Mouse (Mus musculus) kidney, adult 2 months (tissue): ENCODE results near the gene Amz1. TPM values are rescaled to one million over a fixed set of nuclear protein-coding genes. Genes with fewer than 3 reads are reported as not detected.

Source experiments
- DNase-seq: peaks from one replicate; pipeline ENCODE4 v3.0.0; 2021
- H3K27ac ChIP-seq: fragments of 200-500 bp; 2 replicates; pipeline ENCODE4 v1.5.1; 2012; ENCODE audit warnings: low read depth, low read length, control low read depth, inconsistent platforms; ENCODE audit not compliant: insufficient read depth
- H3K27me3 ChIP-seq: fragments of 200-500 bp; replicated peaks from 2 replicates; pipeline ENCODE4 v1.6.1; 2012; ENCODE audit warnings: mild to moderate bottlenecking, moderate library complexity, low read length, inconsistent platforms; ENCODE audit not compliant: control insufficient read depth, insufficient read depth
- H3K36me3 ChIP-seq: fragments of 200-500 bp; 2 replicates; pipeline ENCODE4 v1.6.1; 2012; ENCODE audit warnings: mild to moderate bottlenecking, moderate library complexity, low read length, inconsistent platforms; ENCODE audit not compliant: control insufficient read depth, insufficient read depth
- H3K4me1 ChIP-seq: fragments of 200-500 bp; 2 replicates; pipeline ENCODE4 v1.6.1; 2011; ENCODE audit warnings: low read length; ENCODE audit not compliant: control insufficient read depth, insufficient read depth
- H3K4me3 ChIP-seq: fragments of 200-500 bp; 2 replicates; pipeline ENCODE4 v1.5.1; 2011; ENCODE audit warnings: mild to moderate bottlenecking, low read depth, low read length, control low read depth; ENCODE audit not compliant: insufficient read depth
- CTCF ChIP-seq: fragments of 200-500 bp; conservative IDR thresholded peaks from 2 replicates; pipeline ENCODE4 v1.5.1; 2011; ENCODE audit warnings: low read depth, mild to moderate bottlenecking, control low read depth, low read length, moderate library complexity, mixed read lengths; ENCODE audit not compliant: insufficient read depth, insufficient read length
- POLR2A ChIP-seq: fragments of 200-500 bp; IDR thresholded peaks from one replicate; pipeline ENCODE4 v1.6.1; 2011; ENCODE audit warnings: low read depth, low read length, control low read depth
- WGBS: fragments of 180-500 bp; shearing (Covaris S2); methylation state at CpG from one replicate; pipeline ENCODE4 v1.1.7; 2018; 5-methylcytosine and 5-hydroxymethylcytosine counted together
- polyA plus RNA-seq: library from polyadenylated mRNA; depleted of rRNA; stranded (reverse); fragments of >200 nt; gene quantifications from 2 replicates; pipeline ENCODE4 v1.2.3, GENCODE M21; 2012

Amz1 gene
- polyA plus RNA-seq, 1 experiment, result 3.9 TPM

DNA sequence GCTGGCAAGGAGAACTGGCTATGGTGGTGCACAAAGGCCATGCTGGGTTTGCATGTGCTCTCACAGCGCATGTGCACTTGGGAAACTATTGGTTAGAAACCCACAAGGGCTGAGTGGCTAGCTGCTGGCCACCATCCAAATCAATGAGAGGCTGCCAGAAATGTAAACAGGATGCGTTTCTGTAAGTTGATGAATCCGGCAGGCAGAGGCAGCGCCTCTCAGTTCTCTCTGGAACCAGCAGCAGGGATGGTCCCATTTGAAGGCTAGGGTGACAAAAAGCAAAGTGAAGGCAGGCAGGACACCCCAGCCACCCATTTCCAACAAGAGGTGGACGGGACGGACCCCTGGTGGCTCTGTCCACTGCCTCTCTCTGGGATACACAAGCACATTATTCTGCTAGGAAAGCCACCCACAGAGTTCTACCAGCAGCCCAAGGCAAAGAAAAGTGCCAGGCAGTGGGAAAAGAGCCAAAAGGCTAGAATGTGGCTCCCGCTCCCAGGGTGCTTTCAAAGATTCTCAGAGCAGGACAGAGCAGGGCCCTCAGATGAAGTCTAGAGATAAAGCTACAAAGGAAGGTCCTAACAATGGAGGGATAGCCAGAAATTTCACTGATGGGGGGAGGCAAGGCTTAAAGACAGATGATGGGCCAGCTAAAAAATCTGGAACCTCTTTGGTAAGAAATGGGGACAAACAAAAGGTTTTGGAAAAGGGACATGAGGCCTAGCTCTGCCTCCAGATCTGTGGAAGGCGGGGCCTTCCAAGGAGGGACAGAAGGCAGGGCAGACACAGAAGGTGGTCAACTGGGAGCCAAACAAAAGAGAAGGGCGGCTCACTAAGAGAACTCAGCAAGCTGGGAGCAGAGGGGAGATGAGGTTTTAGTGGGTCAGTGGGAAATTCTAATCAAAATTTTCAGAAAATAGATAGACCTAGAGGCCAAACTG lies 67.3 kb downstream of the Amz1 start:
- 0 out of 2 replicates have a peak overlapping the region, but pooled peaks have one; percentile 14 for H3K27ac ChIP-seq
- no peaks in the 10 kb centered on the region for H3K36me3 ChIP-seq
- DNase-seq, result peak; percentile 67
- H3K4me3 ChIP-seq, result no peak overlapping the region
- H3K4me1 ChIP-seq, result peaks cover 22% of the 10 kb centered on the region
- TF ChIP-seq CTCF, result no peak
- TF ChIP-seq POLR2A, result no peak
- WGBS, result 37% methylated on average over 9 of the region's 9 CpGs
- no peaks in the 10 kb centered on the region for H3K27me3 ChIP-seq

DNA sequence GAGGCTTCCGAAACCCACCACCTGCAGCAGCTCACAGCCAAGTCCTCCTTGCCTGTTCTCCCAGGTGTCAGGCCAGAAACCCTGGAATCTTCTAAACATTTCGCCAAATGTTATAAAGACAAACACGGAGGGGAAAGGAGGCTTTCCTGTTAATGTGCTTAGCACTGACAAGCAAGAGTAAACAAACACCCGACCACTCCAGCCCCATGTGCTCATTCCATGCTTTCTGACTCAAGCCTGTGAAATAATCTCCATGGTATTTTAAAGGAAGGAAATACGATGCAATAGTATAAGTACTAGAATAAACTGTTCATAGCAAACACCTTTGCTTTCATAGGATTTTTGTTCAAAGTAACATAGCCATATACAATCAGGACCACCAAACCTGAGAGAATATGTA lies 68.3 kb downstream of the Amz1 start:
- TF ChIP-seq CTCF (no peak), POLR2A (no peak)
- H3K27me3 ChIP-seq, result no peaks in the 10 kb centered on the region
- WGBS, result 51% methylated on average over 5 of the region's 5 CpGs
- DNase-seq, result no peak
- no peak overlapping the region for H3K4me3 ChIP-seq
- peaks cover 21% of the 10 kb centered on the region for H3K4me1 ChIP-seq
- no peaks in the 10 kb centered on the region for H3K36me3 ChIP-seq
- H3K27ac ChIP-seq, result no peak overlapping the region

DNA sequence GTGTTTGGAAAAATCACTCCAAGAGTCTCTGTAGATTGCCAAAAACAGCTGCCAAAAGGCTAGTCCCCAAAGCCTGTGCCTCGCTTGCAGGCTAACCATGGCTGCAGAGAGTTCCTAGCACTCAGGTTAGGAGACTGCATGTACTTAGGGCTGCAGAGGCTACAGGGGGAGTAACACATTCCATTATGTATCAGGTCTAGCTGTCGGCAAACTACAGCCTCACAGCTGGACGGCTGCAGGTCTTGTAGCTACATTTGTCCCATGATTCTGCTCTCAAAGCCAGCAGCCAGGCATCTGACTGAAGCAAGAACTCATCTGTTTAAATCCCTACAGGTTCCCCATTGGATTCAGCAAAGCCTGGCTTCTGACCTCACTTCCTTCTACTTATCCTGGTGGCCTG lies 70.8 kb downstream of the Amz1 start:
- no peak for TF ChIP-seq POLR2A
- no peak for TF ChIP-seq CTCF
- Histone ChIP-seq H3K4me3 (no peak overlapping the region), H3K36me3 (no peaks in the 10 kb centered on the region), H3K27me3 (no peaks in the 10 kb centered on the region), H3K4me1 (peaks cover 28% of the 10 kb centered on the region), H3K27ac (no peak overlapping the region)
- WGBS, result 45% methylated on average over 3 of the region's 3 CpGs
- DNase-seq, result no peak

DNA sequence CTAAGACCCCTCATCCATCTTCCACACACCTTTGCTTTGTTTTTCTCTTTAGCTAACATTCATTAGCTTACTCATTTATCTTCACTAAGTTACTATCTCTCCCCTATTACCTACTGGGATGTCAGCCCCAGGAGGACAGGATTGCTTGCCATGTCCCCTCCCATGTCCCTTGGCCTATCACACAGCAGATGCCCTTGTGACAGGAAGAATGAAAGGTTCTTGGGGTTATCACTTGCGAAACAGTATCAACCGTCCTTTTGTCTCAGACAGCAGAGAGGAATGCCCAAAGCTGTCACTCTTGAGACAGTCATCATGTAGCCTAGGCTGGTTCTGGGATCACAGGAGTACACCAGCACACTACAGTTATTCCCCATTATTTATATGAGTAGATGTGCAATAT lies 71.2 kb downstream of the Amz1 start:
- Histone ChIP-seq H3K4me3 (no peak overlapping the region), H3K27me3 (no peaks in the 10 kb centered on the region), H3K4me1 (peaks cover 29% of the 10 kb centered on the region), H3K27ac (no peak overlapping the region), H3K36me3 (no peaks in the 10 kb centered on the region)
- WGBS, result 70% methylated on average over 2 of the region's 2 CpGs
- TF ChIP-seq POLR2A (no peak), CTCF (no peak)
- DNase-seq, result no peak

DNA sequence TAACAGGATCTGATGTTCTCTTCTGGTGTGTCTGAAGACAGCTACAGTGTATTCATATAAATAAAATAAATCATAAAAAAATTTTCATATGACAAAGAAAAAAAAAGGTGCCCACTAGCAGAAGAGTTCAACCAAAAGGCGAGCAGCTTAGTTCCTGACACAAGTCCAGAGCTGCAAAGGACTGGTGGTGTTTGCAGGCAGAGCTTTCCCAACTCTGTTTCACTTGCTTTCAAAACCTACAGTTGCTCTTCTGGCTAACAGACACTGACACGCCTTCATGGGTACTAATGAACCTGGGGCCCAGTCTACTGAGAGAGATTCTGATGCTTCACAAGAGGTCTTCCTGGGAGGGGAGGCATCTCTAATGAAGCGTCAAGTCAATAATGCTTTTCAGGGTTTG lies 72.1 kb downstream of the Amz1 start:
- no peak overlapping the region for H3K27ac ChIP-seq
- H3K4me3 ChIP-seq, result no peak overlapping the region
- 76% methylated on average over 3 of the region's 3 CpGs for WGBS
- no peaks in the 10 kb centered on the region for H3K27me3 ChIP-seq
- H3K36me3 ChIP-seq, result no peaks in the 10 kb centered on the region
- peaks cover 31% of the 10 kb centered on the region for H3K4me1 ChIP-seq
- no peak for DNase-seq
- TF ChIP-seq POLR2A (no peak), CTCF (no peak)

DNA sequence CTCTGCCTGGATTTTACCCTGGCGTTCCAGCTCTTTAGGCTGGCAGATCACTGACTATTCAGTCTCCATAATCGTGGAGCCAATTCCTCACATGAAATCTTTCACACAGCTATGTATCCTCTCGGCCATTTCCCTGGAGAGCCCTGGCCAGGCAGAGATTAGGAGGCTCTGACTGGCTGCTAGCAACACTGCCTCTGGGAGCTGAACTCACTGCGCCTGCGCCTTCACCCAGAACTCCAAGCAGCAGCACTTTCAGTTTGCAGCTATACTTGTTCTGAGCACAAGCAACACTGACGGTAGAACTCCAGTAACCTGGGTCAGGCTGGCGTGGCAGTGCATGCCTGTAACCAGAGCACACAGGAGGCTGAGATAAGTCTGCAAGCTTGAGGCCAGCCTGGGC lies 74.2 kb downstream of the Amz1 start:
- H3K27ac ChIP-seq, result no peak overlapping the region
- DNase-seq, result peak; percentile 50
- H3K4me3 ChIP-seq, result no peak overlapping the region
- no peaks in the 10 kb centered on the region for H3K36me3 ChIP-seq
- H3K4me1 ChIP-seq, result peaks cover 27% of the 10 kb centered on the region
- H3K27me3 ChIP-seq, result no peaks in the 10 kb centered on the region
- TF ChIP-seq CTCF (no peak), POLR2A (no peak)
- WGBS, result 61% methylated on average over 7 of the region's 7 CpGs

DNA sequence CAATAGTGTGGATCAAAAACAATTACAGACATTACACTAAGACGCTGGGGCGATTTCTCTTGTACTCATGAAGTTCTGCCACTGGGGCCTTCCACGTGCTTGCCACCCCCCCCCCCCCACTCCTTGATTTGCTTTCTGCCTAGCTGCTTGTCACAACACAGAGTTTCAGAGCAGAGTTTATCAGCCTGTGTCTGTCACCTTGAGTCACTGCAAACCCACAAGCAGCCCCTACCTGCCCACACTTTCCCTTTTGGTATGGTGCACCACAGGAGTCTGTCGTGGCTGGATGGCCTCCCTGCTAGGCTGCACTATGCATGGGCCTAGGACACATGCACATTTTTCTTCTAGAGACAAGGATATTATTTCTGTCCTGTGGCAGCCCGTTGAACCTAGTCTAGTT lies 74.8 kb downstream of the Amz1 start:
- Histone ChIP-seq H3K4me1 (peaks cover 26% of the 10 kb centered on the region), H3K36me3 (no peaks in the 10 kb centered on the region), H3K4me3 (no peak overlapping the region), H3K27ac (no peak overlapping the region), H3K27me3 (no peaks in the 10 kb centered on the region)
- DNase-seq, result no peak
- 56% methylated on average over 5 of the region's 5 CpGs for WGBS
- TF ChIP-seq POLR2A, result no peak
- TF ChIP-seq CTCF, result no peak
